Mouse (Mus musculus): ENCODE data around the gene Nav2. TPM values are rescaled to one million over a fixed set of nuclear protein-coding genes. Genes with fewer than 3 reads are reported as not detected.

Gene Nav2
- total RNA-seq, 2 experiments from 2014 or later = 6.1 to 7.5 TPM

GRCm38 (mm10) chr7:49635074-49635621 lies 726.6 kb downstream of the Nav2 start:
- DNase-seq (ENCODE audit: low spot score in 2 of 2) = no peak

- no peak for DNase-seq (ENCODE audit: low spot score in 2 of 2)
Measured at GRCm38 (mm10) chr7:49635971-49636370, 727.5 kb downstream of the Nav2 start.

- no peak for DNase-seq (ENCODE audit: low spot score in 2 of 2)
Measured at GRCm38 (mm10) chr7:49636491-49637115, 728.1 kb downstream of the Nav2 start, which contains the start of gene Dbx1. Dbx1 (minus strand) TSS chr7:49636849.

- no peak for DNase-seq (ENCODE audit: low spot score in 2 of 2)
Measured at GRCm38 (mm10) chr7:49637281-49637680, 728.8 kb downstream of the Nav2 start.

GRCm38 (mm10) chr7:49637851-49638663 lies 729.5 kb downstream of the Nav2 start:
- DNase-seq (ENCODE audit: low spot score in 2 of 2) = no peak

GRCm38 (mm10) chr7:49638941-49639776 lies 730.6 kb downstream of the Nav2 start:
- DNase-seq (ENCODE audit: low spot score in 2 of 2) = no peak

GRCm38 (mm10) chr7:49639864-49640708 lies 731.6 kb downstream of the Nav2 start:
- no peak for DNase-seq (ENCODE audit: low spot score in 2 of 2)

GRCm38 (mm10) chr7:49640709-49641305 lies 732.3 kb downstream of the Nav2 start:
- no peak for DNase-seq (ENCODE audit: low spot score in 2 of 2)

Other genes starting within 250 kb of the Nav2 start
- 1 to 10 TPM; 7.8 to 8.2 TPM for gene Zdhhc13, start 119.7 kb upstream of the Nav2 start, total RNA-seq (2021)
- under 1 TPM in 1 of 2 experiments, not detected in 1; 0.38 TPM for gene Csrp3, start 60.7 kb upstream of the Nav2 start, total RNA-seq (2021)
- gene E2f8, start 27.1 kb upstream of the Nav2 start, total RNA-seq (2021) = under 1 TPM; 0.45 to 0.53 TPM

All from adrenal gland, adult 18-20 months (tissue).